Mouse (Mus musculus): ENCODE data around the gene Smim24. TPM values are rescaled to one million over a fixed set of nuclear protein-coding genes. Genes with fewer than 3 reads are reported as not detected.
A peak's percentile ranks its signal among the peaks of the same experiment; 100 is the strongest.

Smim24 gene
- polyA plus RNA-seq, 2 experiments: 4.3 to 7.8 TPM

DNA sequence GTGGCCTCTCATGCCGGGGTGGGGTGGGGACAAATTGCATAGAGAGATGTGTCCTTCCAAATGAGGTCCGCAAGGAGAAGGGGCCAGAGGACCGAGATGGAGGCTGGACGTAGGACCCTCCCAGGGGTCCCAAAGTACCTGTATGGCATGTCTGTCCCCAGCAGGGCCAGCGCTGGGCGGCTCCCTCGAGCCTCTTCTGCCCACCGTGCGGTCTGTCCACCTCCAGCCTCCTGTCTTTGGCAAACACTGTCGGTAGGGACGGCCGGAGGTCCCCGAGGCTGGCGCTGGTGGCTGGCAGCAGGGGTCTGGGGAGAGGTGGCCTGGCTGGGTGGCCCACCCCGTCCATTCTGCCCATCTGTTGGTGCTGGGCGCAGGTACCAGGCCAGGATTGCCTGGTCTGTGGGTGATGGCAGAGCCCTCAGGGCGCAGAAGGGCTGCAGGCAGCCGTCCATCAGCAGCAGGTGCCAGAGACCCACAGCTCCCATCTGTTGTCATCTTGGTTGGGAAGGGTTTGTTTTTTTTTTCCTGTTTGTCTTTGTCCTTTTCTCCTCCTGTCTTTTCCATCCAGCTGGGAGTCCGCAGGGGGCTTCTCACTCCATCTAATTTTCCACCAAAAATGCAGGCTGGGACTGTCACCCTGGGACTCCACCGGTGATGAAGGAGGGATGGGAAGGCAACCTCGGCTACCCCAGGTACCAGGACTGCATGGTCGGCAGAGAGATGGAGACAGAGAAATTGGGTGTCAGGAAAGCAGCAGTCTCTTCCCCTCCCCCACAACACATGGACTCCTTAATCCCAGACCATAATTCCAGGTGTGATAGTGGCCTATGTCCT, 7.7 kb downstream of the Smim24 start:
- Histone ChIP-seq H3K4me1 (ENCODE audit: control insufficient read depth, insufficient read depth, low read length) (peaks cover 33% of the 10 kb centered on the region), H3K9me3 (ENCODE audit: control insufficient read depth, low read length) (no peaks in the 10 kb centered on the region), H3K36me3 (ENCODE audit: control insufficient read depth, insufficient read depth, low read length) (peaks cover 67% of the 10 kb centered on the region), H3K9ac (ENCODE audit: low read depth, low read length, severe bottlenecking) (no peak overlapping the region), H3K27ac (replicated peaks; ENCODE audit: low read depth, low read length) (no peak overlapping the region), H3K4me3 (replicated peaks; ENCODE audit: low read length) (no peak overlapping the region), H3K4me2 (replicated peaks; ENCODE audit: low read depth, low read length, severe bottlenecking) (no peak overlapping the region), H3K27me3 (ENCODE audit: control insufficient read depth, insufficient read depth, low read length) (no peaks in the 10 kb centered on the region)
- ATAC-seq (ENCODE audit: low FRiP score, low read depth) (no peak), DNase-seq (ENCODE audit: low spot score) (no peak)
- 58% methylated on average over 22 of the region's 22 CpGs for WGBS
- TF ChIP-seq POLR2A (IDR thresholded peaks at IDR 0.05; ENCODE audit: borderline replicate concordance, extremely low read depth, insufficient read depth, insufficient read length): no peak

DNA sequence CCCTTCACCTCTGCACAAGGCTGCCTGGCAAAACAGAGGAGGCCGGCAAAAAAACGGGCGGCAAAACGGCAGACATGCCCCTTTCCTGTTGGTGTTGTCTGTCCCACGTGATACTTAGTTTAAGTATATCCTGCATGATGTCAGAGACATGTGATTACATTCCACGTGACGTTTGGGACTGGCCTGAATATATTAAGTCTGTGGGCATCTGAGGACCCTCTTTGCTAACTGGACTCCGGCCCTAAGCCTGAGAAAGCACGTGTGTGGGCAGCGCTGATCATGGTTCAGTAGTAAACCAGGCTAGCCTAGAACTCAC, 8.3 kb downstream of the Smim24 start:
- peaks cover 33% of the 10 kb centered on the region for H3K4me1 ChIP-seq (ENCODE audit: control insufficient read depth, insufficient read depth, low read length)
- H3K9me3 ChIP-seq (ENCODE audit: control insufficient read depth, low read length): no peaks in the 10 kb centered on the region
- no peak for ATAC-seq (ENCODE audit: low FRiP score, low read depth)
- H3K27me3 ChIP-seq (ENCODE audit: control insufficient read depth, insufficient read depth, low read length): no peaks in the 10 kb centered on the region
- no peak overlapping the region for H3K9ac ChIP-seq (ENCODE audit: low read depth, low read length, severe bottlenecking)
- no peak overlapping the region for H3K4me2 ChIP-seq (replicated peaks; ENCODE audit: low read depth, low read length, severe bottlenecking)
- H3K27ac ChIP-seq (replicated peaks; ENCODE audit: low read depth, low read length): peak overlapping the region; percentile 77
- peaks cover 73% of the 10 kb centered on the region for H3K36me3 ChIP-seq (ENCODE audit: control insufficient read depth, insufficient read depth, low read length)
- no peak for DNase-seq (ENCODE audit: low spot score)
- 21% methylated on average over 10 of the region's 10 CpGs for WGBS
- TF ChIP-seq POLR2A (IDR thresholded peaks at IDR 0.05; ENCODE audit: borderline replicate concordance, extremely low read depth, insufficient read depth, insufficient read length): no peak
- H3K4me3 ChIP-seq (replicated peaks; ENCODE audit: low read length): no peak overlapping the region

DNA sequence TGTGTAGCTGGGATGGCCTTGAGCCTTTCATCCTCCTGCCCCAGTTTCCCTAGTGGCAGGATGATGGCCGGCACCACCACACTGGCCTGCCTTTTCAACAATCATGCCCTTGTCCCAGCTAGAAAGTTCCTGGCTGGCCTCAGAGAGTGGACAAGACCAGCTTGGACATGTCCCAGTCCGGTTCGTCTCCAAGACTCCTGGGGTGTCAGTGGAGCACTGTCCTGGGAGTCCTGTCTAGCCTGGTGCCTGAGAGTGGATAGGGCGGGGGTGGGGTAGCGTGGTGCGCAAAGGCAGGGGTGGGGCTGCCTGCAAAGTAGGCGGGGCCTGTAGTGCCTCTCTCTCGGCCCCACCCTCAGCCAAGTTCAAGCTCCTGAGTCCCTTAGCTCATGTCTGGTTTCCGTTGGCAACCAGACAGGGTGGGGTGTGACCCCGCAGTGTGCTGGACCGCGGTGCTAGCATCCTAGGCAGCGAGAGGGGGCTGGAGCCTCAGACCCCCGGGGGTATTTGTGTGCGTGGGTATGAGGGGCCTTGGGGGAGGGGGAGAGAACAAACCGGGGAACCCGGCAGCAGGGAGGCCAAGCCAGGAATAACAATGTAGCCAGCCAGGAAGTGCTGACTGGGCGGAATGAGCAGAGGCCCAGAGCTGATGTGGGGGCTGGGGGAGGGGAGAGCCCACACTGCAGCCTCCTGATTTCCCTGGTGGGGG, 8.8 kb downstream of the Smim24 start:
- Histone ChIP-seq H3K36me3 (ENCODE audit: control insufficient read depth, insufficient read depth, low read length) (peaks cover 78% of the 10 kb centered on the region), H3K9me3 (ENCODE audit: control insufficient read depth, low read length) (no peaks in the 10 kb centered on the region), H3K4me1 (ENCODE audit: control insufficient read depth, insufficient read depth, low read length) (peaks cover 34% of the 10 kb centered on the region), H3K4me3 (replicated peaks; ENCODE audit: low read length) (peak overlapping the region; percentile 14), H3K9ac (ENCODE audit: low read depth, low read length, severe bottlenecking) (peak overlapping the region; percentile 26; the same call in 1 of the 2 replicates), H3K4me2 (replicated peaks; ENCODE audit: low read depth, low read length, severe bottlenecking) (peak overlapping the region; percentile 39), H3K27me3 (ENCODE audit: control insufficient read depth, insufficient read depth, low read length) (no peaks in the 10 kb centered on the region), H3K27ac (replicated peaks; ENCODE audit: low read depth, low read length) (peak overlapping the region; percentile 77)
- peak; percentile 92 for DNase-seq (ENCODE audit: low spot score)
- ATAC-seq (ENCODE audit: low FRiP score, low read depth): peak; percentile 85
- no peak for TF ChIP-seq POLR2A (IDR thresholded peaks at IDR 0.05; ENCODE audit: borderline replicate concordance, extremely low read depth, insufficient read depth, insufficient read length)
- WGBS: 8% methylated on average over 17 of the region's 18 CpGs

DNA sequence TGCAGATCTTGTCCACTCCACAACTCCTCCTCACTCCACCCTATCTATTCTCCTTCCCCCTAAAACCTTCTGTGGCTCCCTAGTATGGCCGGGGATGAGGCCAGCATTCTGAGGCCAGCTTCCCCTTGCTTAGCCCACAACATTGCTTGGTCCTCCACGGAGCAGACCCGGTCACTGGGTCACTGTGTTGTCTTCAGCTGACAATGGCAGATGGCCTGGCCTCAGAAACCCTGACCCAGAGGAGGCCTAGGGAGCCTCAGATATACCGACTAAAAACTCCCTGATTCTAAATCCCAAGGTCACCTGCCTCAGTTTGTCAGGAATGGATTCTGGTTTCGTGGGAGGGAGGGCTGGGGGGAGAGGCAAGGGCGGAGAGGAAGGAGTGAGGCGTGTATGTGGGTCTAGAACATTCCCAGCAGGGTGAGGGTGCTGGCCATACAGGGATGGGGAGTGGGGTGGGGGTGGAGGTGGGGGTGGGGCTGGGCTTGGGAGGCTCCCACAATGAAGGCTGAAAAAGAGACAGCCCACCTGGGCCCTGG, 9.4 kb downstream of the Smim24 start:
- Histone ChIP-seq H3K4me2 (replicated peaks; ENCODE audit: low read depth, low read length, severe bottlenecking) (peak overlapping the region; percentile 39), H3K9ac (ENCODE audit: low read depth, low read length, severe bottlenecking) (peak overlapping the region; percentile 26; the same call in 1 of the 2 replicates), H3K27me3 (ENCODE audit: control insufficient read depth, insufficient read depth, low read length) (no peaks in the 10 kb centered on the region), H3K9me3 (ENCODE audit: control insufficient read depth, low read length) (no peaks in the 10 kb centered on the region), H3K4me3 (replicated peaks; ENCODE audit: low read length) (peak overlapping the region; percentile 14; the same call in 1 of the 2 replicates), H3K36me3 (ENCODE audit: control insufficient read depth, insufficient read depth, low read length) (peaks cover 83% of the 10 kb centered on the region), H3K4me1 (ENCODE audit: control insufficient read depth, insufficient read depth, low read length) (peaks cover 40% of the 10 kb centered on the region), H3K27ac (replicated peaks; ENCODE audit: low read depth, low read length) (peak overlapping the region; percentile 77)
- DNase-seq (ENCODE audit: low spot score) (no peak), ATAC-seq (ENCODE audit: low FRiP score, low read depth) (no peak; the same call in 1 of the 2 replicates)
- TF ChIP-seq POLR2A (IDR thresholded peaks at IDR 0.05; ENCODE audit: borderline replicate concordance, extremely low read depth, insufficient read depth, insufficient read length): no peak
- 26% methylated on average over 7 of the region's 7 CpGs for WGBS

DNA sequence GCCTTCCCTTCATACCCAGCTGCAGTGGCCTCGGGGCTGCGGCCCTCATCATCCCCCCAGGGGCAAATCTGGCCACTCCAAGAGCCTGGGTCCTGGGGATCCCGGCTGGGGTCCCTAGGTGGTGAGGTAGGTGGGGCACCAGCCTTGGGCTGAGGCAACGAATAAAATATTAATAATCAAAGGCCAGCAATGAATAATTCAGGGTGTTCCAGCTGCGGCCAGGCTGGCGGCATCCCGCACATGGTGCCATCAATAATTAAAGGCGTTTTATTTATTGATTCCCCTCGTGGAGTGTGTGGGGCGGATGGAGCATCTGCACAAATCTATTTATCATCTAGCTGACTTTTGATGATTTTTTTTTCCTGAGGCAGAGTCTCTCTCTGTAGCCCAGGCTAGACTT, 10.7 kb downstream of the Smim24 start:
- Histone ChIP-seq H3K9me3 (ENCODE audit: control insufficient read depth, low read length) (no peaks in the 10 kb centered on the region), H3K27me3 (ENCODE audit: control insufficient read depth, insufficient read depth, low read length) (no peaks in the 10 kb centered on the region), H3K4me3 (replicated peaks; ENCODE audit: low read length) (no peak overlapping the region), H3K9ac (ENCODE audit: low read depth, low read length, severe bottlenecking) (no peak overlapping the region), H3K4me1 (ENCODE audit: control insufficient read depth, insufficient read depth, low read length) (peaks cover 52% of the 10 kb centered on the region), H3K27ac (replicated peaks; ENCODE audit: low read depth, low read length) (peak overlapping the region; percentile 77), H3K36me3 (ENCODE audit: control insufficient read depth, insufficient read depth, low read length) (peaks cover 83% of the 10 kb centered on the region), H3K4me2 (replicated peaks; ENCODE audit: low read depth, low read length, severe bottlenecking) (no peak overlapping the region)
- DNase-seq (ENCODE audit: low spot score): no peak
- no peak for ATAC-seq (ENCODE audit: low FRiP score, low read depth)
- TF ChIP-seq POLR2A (IDR thresholded peaks at IDR 0.05; ENCODE audit: borderline replicate concordance, extremely low read depth, insufficient read depth, insufficient read length): no peak
- 59% methylated on average over 10 of the region's 10 CpGs for WGBS
